Mouse (Mus musculus) heart, embryonic 16.5 days (tissue): ENCODE data around the gene Snrpa1. TPM values are rescaled to one million over a fixed set of nuclear protein-coding genes. Genes with fewer than 3 reads are reported as not detected.

Experiments
- ATAC-seq: fragments of 200-750 bp; cut with Nextera tagmentation; replicated peaks from 2 replicates; pipeline ENCODE4 v1.8.0; 2017; ENCODE audit warnings: moderate number of reproducible peaks; ENCODE audit not compliant: insufficient read depth, low FRiP score; ENCODE audit errors: extremely low read depth
- H3K27ac ChIP-seq: fragments of 300-500 bp; sonication (generic); 2 replicates; pipeline ENCODE4 v1.5.1; 2014; ENCODE audit warnings: mild to moderate bottlenecking, low read length, control low read depth, moderate library complexity
- H3K27me3 ChIP-seq: fragments of 300-500 bp; sonication (generic); 2 replicates; pipeline ENCODE4 v1.6.1; 2014; ENCODE audit warnings: low read length, mixed read lengths; ENCODE audit not compliant: control insufficient read depth, insufficient read depth
- H3K36me3 ChIP-seq: fragments of 300-500 bp; sonication (generic); 2 replicates; pipeline ENCODE4 v1.6.1; 2014; ENCODE audit not compliant: control insufficient read depth, insufficient read depth
- H3K4me1 ChIP-seq: fragments of 300-500 bp; sonication (generic); 2 replicates; pipeline ENCODE4 v1.6.1; 2014; ENCODE audit warnings: low read length, mixed read lengths; ENCODE audit not compliant: control insufficient read depth, insufficient read depth
- H3K4me2 ChIP-seq: fragments of 300-500 bp; sonication (generic); 2 replicates; pipeline ENCODE4 v1.6.1; 2014; ENCODE audit warnings: low read depth, mild to moderate bottlenecking, control low read depth, low read length
- H3K4me3 ChIP-seq: fragments of 300-500 bp; sonication (generic); 2 replicates; pipeline ENCODE4 v1.5.1; 2014; ENCODE audit warnings: mild to moderate bottlenecking, control low read depth, low read length
- H3K9ac ChIP-seq: fragments of 300-500 bp; sonication (generic); 2 replicates; pipeline ENCODE4 v1.6.1; 2014; ENCODE audit warnings: low read length, control low read depth
- H3K9me3 ChIP-seq: fragments of 300-500 bp; sonication (generic); replicated peaks from 2 replicates; pipeline ENCODE4 v1.6.1; 2016; ENCODE audit warnings: low read length; ENCODE audit not compliant: control insufficient read depth
- WGBS: fragments of 180-500 bp; shearing (Covaris S2); extraction: QIAGEN DNeasy Blood & Tissue Kit; methylation state at CpG from one replicate; pipeline ENCODE4 v1.1.7; 2014; 5-methylcytosine and 5-hydroxymethylcytosine counted together
- polyA plus RNA-seq: library from polyadenylated mRNA; unstranded; fragments of >200 nt; fragmentation: Nextera tagmentation; extraction: Ambion mirVana; gene quantifications from 2 replicates; pipeline ENCODE4 v1.2.1, GENCODE M21; 2015

Gene Snrpa1
- polyA plus RNA-seq, 1 experiment from 2014 or later, result 99.8 TPM

GRCm38 (mm10) chr7:66060066-66060956 is 1.5 kb downstream of the Snrpa1 start:
- Histone ChIP-seq H3K4me3 (peak overlapping the region; percentile 100), H3K4me2 (peak overlapping the region; percentile 83), H3K27me3 (no peaks in the 10 kb centered on the region; the same call in 1 of the 2 replicates), H3K27ac (peak overlapping the region; percentile 77), H3K9me3 (no peaks in the 10 kb centered on the region), H3K9ac (peak overlapping the region; percentile 99), H3K4me1 (peaks cover 15% of the 10 kb centered on the region), H3K36me3 (peaks cover 8% of the 10 kb centered on the region)
- ATAC-seq, result peak; percentile 90
- WGBS, result under 1% methylated on average over 64 of the region's 64 CpGs

GRCm38 (mm10) chr7:66061057-66061456 is 2.3 kb downstream of the Snrpa1 start:
- under 1% methylated on average over 14 of the region's 14 CpGs for WGBS
- no peak overlapping the region for H3K27ac ChIP-seq
- H3K36me3 ChIP-seq, result peaks cover 12% of the 10 kb centered on the region
- no peaks in the 10 kb centered on the region for H3K9me3 ChIP-seq
- H3K9ac ChIP-seq, result peak overlapping the region; percentile 99
- H3K4me1 ChIP-seq, result peaks cover 15% of the 10 kb centered on the region
- ATAC-seq, result no peak
- peak overlapping the region; percentile 83 for H3K4me2 ChIP-seq
- no peaks in the 10 kb centered on the region; the same call in 1 of the 2 replicates for H3K27me3 ChIP-seq
- H3K4me3 ChIP-seq, result peak overlapping the region; percentile 100

- Histone ChIP-seq H3K4me1 (peaks cover 12% of the 10 kb centered on the region), H3K27ac (no peak overlapping the region), H3K9me3 (no peaks in the 10 kb centered on the region), H3K27me3 (no peaks in the 10 kb centered on the region), H3K4me2 (no peak overlapping the region), H3K9ac (no peak overlapping the region), H3K4me3 (no peak overlapping the region), H3K36me3 (peaks cover 36% of the 10 kb centered on the region)
- ATAC-seq, result no peak
- 74% methylated on average over 2 of the region's 2 CpGs for WGBS
Measured at GRCm38 (mm10) chr7:66076411-66076810, 17.6 kb downstream of the Snrpa1 start.

- WGBS, result under 1% methylated on average over 65 of the region's 65 CpGs
- peaks cover 38% of the 10 kb centered on the region for H3K36me3 ChIP-seq
- ATAC-seq, result peak; percentile 100
- H3K4me1 ChIP-seq, result peaks cover 12% of the 10 kb centered on the region
- peak within 1 kb of the TSS; percentile 89 for H3K4me2 ChIP-seq
- peak within 1 kb of the TSS; percentile 87 for H3K4me3 ChIP-seq
- H3K27ac ChIP-seq, result peak within 1 kb of the TSS; percentile 82
- H3K27me3 ChIP-seq, result no peaks in the 10 kb centered on the region
- H3K9me3 ChIP-seq, result no peaks in the 10 kb centered on the region
- H3K9ac ChIP-seq, result peak within 1 kb of the TSS; percentile 90
Measured at GRCm38 (mm10) chr7:66079364-66080230, 20.8 kb downstream of the Snrpa1 start, which contains the start of gene Selenos. TSS of gene Selenos (plus strand) at chr7:66079649.

GRCm38 (mm10) chr7:66080231-66080613 is 21.4 kb downstream of the Snrpa1 start:
- H3K9ac ChIP-seq, result peak overlapping the region; percentile 90
- H3K36me3 ChIP-seq, result peaks cover 34% of the 10 kb centered on the region
- 36% methylated on average over 5 of the region's 5 CpGs for WGBS
- peaks cover 12% of the 10 kb centered on the region for H3K4me1 ChIP-seq
- H3K9me3 ChIP-seq, result no peaks in the 10 kb centered on the region
- ATAC-seq, result no peak
- peak overlapping the region; percentile 87 for H3K4me3 ChIP-seq
- peak overlapping the region; percentile 89 for H3K4me2 ChIP-seq
- H3K27ac ChIP-seq, result no peak overlapping the region; the same call in 1 of the 2 replicates
- H3K27me3 ChIP-seq, result no peaks in the 10 kb centered on the region

GRCm38 (mm10) chr7:66083757-66084156 is 25.0 kb downstream of the Snrpa1 start:
- Histone ChIP-seq H3K36me3 (peaks cover 53% of the 10 kb centered on the region), H3K9ac (no peak overlapping the region), H3K9me3 (no peaks in the 10 kb centered on the region), H3K4me3 (no peak overlapping the region), H3K27ac (no peak overlapping the region), H3K27me3 (no peaks in the 10 kb centered on the region), H3K4me2 (no peak overlapping the region), H3K4me1 (peaks cover 11% of the 10 kb centered on the region)
- no peak for ATAC-seq
- 87% methylated on average over 6 of the region's 6 CpGs for WGBS

GRCm38 (mm10) chr7:66084546-66084945 is 25.7 kb downstream of the Snrpa1 start:
- Histone ChIP-seq H3K9ac (no peak overlapping the region), H3K27ac (no peak overlapping the region), H3K4me1 (peaks cover 8% of the 10 kb centered on the region), H3K9me3 (no peaks in the 10 kb centered on the region), H3K4me3 (no peak overlapping the region), H3K36me3 (peaks cover 60% of the 10 kb centered on the region), H3K4me2 (no peak overlapping the region), H3K27me3 (no peaks in the 10 kb centered on the region)
- ATAC-seq, result no peak
- 70% methylated on average over 7 of the region's 7 CpGs for WGBS

GRCm38 (mm10) chr7:66087652-66088051 is 28.8 kb downstream of the Snrpa1 start:
- WGBS, result 85% methylated on average over 4 of the region's 4 CpGs
- H3K4me2 ChIP-seq, result no peak overlapping the region
- no peak for ATAC-seq
- no peak overlapping the region for H3K27ac ChIP-seq
- no peaks in the 10 kb centered on the region for H3K27me3 ChIP-seq
- no peaks in the 10 kb centered on the region for H3K9me3 ChIP-seq
- H3K36me3 ChIP-seq, result peaks cover 67% of the 10 kb centered on the region
- H3K4me1 ChIP-seq, result no peaks in the 10 kb centered on the region
- no peak overlapping the region for H3K4me3 ChIP-seq
- no peak overlapping the region for H3K9ac ChIP-seq
